Mouse (Mus musculus): ENCODE results near the gene Stam.

The Stam gene

DNA sequence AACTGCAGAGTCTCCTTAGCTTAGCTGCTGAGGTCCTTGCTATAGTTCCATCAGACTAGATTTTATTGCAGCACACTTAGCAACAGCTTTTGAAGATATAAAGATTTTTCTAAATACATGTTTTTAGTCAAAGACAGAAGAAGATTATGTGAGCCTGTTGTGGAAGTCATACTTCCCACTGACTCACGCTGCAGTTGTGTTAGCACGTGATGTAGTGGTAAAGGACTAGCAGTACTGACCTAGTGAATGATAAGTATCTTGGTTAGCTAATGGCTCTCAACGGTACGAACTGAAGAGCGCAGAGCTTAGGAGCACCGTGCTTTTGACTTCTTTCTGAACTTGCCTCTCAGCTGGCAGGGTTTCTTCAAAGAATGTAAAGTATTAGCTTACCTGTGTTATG is 52.5 kb downstream of the Stam start:
- no peak for DNase-seq (ENCODE audit: low spot score in 2 of 2)

DNA sequence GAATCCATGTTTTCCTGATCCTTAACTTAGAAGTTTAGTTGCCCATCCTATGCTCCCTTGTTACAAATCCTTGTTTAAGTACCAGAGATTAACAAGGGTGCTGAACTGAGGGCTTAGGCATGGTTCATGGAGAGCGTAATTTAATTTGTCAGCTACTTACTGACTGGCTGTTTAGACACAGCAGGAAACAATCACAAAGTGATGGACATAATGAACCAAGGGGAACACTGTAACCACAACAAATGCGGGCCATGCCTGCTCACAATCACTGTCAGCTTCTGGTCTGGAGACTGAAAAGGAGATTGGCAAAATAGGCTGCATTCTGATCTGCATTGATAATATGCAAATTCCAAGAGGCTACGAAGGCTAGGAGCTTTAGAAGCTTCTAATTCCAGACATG is 53.7 kb downstream of the Stam start:
- DNase-seq (ENCODE audit: low spot score in 2 of 2) = no peak

DNA sequence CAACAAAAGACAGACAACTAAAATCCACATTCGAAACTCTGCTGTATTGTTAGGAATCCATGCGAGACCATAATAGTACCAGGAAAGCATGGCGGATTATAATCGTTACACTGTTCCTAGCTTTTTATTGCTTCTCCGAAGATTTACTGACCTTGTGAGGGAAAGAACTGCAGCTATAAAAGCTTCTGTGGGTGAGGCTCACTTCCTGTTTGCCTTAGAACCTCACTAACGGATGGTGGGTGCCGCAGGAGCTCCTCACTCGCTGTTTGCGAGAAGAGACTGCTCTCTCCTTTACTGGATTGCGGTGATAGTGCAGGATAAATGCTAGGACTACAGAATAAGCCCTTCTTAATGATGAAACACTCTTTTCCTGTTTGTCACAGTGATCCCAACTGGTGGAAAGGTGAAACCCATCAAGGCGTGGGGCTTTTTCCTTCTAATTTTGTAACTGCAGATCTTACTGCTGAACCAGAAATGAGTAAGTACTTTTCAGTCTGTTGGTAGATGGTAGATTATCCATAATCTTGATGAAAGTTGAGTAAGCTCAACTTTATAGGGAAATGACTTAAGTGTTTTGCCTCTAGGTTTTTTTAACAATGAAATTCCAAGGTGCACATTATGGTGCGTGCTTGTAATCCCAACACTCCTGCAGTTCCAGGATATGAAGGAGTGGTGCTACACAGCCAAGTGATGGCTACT is 56.9 kb downstream of the Stam start:
- no peak for DNase-seq (ENCODE audit: low spot score in 2 of 2)

DNA sequence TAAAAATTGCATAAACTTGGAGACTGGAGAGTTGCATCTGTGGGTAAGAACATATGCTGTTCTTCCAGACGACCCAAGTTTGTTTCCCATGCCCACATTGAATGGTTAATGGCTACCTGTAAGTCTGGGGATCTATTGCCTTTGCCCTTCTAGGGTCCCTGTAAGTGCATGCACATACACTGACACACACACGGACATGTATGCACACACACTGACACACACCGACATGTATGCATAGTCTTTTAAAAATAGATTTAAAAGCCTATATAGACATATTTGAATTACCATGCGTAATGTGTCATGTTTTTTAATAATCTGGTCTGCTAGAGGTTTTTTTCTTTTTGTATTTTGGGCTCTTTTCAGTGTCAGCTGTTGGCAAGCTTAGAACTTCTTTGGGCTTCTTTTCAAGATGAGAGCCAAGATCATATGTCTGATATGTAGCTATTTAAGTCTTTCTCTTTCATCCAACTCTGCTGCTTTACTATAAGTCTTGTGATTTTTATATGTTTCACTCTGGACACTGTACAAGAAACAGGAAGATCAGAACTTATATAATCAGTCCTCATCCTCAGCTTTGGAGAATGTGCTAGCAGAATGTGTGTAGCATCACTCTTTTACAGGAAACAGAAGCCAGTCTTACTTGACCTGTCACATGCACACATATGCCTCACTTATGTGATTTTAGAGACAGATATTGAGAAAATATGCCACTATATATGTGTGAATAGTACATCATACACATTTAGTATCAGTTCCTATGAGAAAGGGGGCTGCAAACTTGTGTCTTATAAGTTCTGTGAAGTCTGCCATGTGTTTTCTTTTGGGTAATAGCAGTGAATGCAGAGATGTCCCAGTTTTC is 58.8 kb downstream of the Stam start:
- DNase-seq (ENCODE audit: low spot score in 2 of 2) = no peak

DNA sequence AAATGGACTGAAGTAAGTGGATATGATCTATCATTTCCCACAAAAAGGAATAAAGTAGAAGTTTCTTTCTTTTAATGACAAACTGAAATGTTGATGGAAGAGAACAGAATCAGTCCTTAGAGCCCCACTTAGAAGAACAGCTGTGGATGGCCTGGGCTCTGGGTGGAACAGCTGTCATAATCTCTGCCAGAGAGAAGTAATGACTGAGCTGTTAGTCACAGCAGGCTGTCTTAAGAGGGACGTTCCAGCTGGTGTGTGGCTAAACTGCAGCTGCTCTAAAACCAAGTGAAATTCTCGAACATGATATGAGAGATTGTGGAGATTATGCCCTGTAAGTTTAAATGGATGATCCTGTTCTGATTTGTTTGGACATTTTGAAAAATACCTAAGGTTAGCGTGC is 63.0 kb downstream of the Stam start:
- no peak for DNase-seq (ENCODE audit: low spot score in 2 of 2)

DNA sequence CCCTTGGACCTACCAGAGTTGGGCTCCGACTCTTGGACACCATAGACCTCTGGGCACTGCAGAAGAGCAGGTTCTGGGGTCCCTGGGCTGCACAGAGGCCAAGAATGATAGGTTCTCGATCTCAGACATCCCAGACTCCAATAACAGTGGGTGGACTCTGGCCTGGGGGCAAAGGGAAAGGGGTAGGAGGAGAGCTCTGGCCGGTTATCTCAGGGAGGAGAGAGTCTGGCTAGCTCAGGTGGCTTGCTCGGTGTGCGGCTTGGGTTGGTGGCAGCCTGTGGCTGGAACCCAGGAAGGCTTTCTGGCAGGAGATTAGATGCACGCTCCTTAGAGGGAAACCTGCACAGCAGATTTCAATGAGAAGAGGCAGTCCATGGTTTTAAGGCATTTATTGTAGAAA is 65.7 kb downstream of the Stam start:
- DNase-seq (ENCODE audit: low spot score in 2 of 2) = no peak

DNA sequence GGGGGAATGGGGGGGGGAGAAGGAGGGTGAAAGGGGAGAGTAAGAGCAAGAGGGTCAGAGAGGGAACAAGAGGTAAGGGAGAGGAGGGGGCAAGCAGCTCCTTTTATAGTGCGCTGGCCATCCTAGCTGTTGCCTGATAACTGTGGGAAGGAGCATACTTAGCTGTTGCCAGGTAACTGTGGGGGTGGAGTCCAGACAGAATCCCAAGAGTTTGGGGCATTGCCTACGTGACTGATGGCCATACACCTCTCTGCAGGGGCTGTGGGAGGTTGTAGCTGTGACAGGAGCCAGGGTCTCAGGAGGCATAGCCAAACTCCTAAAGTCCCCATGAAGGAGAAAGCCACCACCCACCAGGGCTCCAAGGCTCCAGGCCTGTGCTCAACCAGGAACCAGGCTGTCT is 66.1 kb downstream of the Stam start:
- DNase-seq (ENCODE audit: low spot score in 2 of 2) = no peak

DNA sequence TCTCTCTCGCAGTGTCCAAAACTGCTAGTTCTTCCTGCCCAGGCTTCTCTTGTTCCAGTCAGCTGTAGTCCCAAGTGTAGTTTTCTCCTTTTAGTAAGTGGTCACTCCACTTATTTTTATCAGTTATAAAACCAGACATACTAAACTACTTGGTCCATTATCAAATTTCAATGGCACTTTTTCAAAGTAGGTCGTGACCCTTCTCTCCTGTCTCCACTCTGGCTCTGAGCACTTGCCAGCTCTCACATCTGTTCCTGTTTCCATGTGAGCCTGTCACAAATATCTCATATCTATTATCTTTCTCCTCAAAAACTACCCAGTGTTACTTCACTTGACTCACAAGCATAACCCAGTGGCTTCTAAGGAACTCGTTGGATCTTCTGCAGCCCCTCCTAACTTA is 71.4 kb downstream of the Stam start:
- no peak for DNase-seq (ENCODE audit: low spot score in 2 of 2)

DNA sequence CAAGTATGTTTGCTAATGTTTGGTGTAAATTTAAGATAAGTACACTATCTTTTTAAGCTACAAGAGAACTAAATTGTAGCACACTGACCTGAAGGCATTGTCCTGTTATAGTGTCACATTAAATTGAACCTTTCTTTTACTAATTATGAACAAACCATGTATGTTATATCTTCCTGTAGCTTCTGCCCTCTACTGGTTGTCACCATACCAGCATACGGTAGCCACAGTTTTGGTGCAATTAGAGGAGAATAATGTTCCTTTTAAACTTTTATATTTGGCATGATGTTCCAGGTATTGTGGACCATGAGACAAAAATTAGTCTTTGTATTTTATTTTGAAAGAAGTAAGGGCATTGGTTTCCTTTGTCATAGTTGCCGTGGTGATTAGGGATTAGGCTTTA is 73.0 kb downstream of the Stam start:
- no peak for DNase-seq (ENCODE audit: low spot score in 2 of 2)

DNA sequence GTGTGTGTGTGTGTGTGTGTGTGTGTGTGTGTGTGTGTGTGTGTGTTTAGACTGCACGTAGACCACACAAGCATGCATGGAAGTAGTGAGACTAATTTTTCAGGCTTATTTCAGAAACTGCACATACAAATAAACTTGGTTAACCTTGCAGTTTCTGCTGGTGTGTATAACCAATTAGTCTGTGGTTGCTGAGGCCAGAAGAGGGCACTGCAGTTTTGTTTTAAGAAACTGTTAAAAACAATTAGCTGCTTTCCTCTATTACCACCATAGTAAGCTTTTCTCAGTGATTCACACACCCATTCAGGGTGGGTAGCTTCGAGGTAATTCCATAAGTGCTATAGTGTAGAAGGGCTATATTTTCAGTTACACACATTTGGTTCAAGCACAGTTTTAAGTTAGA is 76.9 kb downstream of the Stam start:
- no peak for DNase-seq (ENCODE audit: low spot score in 2 of 2)

DNA sequence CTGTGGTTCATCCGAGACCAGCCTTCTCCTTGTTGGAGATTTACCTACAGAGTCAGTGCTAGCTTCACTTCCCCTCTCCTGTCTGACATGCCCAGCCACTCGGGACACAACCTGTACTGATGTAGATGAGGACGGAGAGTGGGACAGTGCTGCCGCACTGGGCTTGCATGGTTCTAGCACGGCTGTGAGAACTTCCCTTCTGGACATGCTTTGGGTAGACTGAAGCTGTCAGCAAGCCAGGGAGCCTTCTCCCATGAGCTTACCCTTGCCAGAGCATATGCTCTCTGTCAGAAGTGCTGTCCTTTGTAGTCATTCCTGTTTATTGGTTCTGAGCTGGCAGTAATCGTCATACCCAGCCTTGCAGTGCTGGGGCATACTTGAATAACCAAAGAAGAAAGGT is 78.0 kb downstream of the Stam start:
- DNase-seq (ENCODE audit: low spot score in 2 of 2) = no peak

DNA sequence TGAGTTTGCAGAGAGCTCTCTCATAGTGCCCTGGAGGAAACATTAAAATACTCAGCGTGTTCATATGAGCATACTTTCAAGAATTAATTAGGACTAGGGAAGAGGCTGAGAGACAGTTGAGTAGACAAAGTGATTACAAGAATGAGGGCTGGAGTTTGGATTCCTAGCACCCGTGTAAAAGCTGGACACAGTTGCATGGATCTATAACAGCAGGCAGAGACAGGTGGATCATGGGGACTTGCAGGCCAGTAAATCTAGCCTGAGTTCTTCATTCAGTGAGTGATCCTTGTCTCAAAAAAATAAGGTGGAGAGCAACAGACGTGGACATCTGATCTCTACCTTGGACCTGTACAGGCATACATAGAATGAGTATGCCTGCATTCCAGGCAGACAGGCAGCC is 85.1 kb downstream of the Stam start:
- DNase-seq (ENCODE audit: low spot score in 2 of 2) = no peak

DNA sequence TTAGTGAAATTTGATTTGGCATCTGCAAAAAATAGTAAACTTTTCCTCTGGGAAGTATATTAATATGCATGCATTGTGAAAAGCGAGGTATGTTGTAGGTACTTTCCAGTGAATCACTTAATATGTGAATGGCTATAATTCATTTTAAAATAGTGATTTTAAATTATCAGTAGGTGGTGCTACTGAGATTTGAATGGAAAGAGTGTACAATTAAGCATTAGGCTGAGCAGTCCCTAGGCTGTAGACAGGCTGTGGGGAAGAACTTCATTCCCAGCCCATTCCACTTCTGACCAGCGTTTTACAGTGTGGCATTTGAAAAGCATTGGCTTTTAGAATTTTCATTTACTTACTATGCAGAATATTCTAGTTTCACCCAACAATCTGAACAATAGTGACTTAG is 85.9 kb downstream of the Stam start:
- DNase-seq (ENCODE audit: low spot score in 2 of 2) = no peak

DNA sequence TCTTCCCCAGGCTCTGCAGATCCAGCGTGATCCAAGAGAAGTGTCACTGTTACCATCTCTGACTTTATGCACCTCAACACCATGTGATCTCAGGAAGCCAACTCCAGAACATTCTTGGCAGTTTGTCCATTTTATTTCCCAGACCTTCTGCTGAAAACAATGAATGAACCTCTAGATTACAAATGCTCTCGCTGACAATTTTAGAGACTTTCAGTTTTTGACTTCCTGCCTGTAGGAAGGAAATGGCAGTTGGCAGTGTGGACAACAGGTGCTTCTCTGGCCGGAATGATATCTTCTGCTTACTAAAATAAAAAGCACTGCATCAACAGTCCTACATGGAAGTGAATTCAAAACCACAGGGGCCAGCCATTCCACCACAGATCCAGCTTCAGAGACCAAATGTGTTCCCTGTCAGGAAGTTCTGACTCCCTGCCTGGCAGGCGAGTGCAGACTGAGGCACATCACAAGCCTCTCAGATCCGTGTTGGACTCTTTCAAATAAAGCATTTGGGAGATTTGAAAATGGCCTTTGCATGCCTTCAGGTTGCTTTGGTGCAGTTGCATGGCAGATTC is 90.6 kb downstream of the Stam start:
- DNase-seq (ENCODE audit: low spot score in 2 of 2) = no peak

DNA sequence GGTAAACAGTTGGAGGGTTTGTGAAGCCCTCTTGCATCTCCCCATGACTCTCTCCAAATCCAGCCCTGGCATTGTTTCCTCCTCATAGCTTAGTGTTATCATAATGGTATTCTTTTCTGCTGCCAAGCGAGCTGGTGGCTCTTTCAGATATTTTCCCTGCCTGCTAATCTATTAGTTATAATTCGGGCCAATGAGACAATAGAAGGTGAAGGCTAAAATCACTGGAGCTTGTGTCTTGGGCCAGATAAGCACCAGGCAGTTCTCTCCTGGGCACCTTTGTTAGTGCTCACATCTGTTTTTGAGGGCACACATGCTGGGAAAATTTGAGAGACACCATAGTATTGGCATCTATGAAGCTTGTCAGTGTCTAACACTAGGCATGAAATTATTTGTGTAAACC is 91.2 kb downstream of the Stam start:
- DNase-seq (ENCODE audit: low spot score in 2 of 2) = no peak

DNA sequence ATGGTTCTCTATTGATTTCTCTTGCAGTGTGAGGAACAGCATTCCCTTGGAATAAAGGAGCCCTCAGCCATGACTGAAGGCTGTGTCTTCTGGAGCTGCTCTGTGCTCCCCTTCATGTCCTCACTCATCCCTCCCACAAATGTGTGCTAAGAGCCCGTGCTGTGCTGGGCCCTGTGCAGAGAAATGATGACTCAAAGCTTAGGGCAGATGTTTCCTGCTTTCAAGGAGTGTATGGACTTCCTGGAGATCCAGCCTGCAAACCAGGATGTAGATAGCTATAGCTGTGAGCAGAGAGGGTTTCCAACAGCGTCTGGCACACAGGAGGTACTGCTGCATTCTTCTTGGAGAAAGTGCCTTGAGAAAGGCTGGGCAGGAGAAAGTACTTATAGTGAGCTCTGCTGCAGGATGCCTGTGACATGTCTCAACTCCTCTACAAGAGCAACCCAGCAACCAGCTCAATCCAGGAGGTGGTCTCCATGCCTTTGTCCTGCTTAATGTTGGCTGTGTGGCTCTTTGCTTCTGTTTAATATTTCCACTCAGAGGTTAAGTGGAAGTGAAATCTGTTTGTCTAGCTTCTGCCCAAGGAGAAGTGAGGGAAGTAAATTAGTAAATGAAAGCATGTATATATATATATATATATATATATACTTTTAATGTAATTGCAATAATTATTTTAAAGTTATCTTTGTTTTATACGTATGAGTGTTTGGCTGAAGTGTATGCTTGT is 91.9 kb downstream of the Stam start:
- no peak for DNase-seq (ENCODE audit: low spot score in 2 of 2)

DNA sequence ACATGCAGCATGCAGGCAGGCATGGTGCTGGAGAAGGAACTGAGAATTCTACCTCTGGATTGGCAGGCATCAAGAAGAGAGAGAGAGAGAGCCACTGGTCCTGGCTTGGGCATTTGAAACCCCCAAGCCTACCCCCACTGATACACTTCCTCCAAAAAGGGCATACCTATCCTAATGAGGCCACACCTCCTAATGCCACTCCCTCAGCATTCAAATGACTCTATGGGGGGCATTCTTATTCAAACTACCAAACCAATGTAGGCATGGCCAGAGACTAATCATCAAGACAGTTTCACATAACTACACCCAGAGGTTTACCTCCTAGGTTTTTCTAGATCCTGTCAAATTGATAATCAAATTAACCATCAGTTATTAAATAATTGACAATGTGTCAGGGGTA is 93.8 kb downstream of the Stam start:
- DNase-seq (ENCODE audit: low spot score in 2 of 2) = no peak

DNA sequence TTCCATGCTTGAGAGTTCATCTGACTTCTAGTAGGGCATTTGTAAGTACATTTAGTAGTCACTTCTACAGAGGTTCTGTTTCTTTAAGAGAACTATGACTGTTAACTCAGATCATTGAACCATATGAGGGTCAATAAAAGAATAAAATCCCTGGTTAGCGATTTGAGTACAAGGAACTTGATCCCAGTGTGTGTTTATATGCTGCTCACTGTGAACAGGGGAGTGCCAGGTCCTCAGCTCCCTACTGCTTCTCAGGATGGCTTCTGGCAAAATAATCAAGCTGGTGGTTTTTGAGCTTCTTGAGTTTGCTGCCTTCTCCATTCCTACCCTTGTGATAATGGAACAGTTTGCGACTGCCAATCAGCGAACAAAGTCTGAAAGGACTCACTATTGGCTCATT is 100.4 kb downstream of the Stam start, which contains the start of gene Tmem236:
Gene Tmem236, plus strand, starts transcription at position 190 of the 400 bp plus-strand sequence.
- no peak for DNase-seq (ENCODE audit: low spot score in 2 of 2)

DNA sequence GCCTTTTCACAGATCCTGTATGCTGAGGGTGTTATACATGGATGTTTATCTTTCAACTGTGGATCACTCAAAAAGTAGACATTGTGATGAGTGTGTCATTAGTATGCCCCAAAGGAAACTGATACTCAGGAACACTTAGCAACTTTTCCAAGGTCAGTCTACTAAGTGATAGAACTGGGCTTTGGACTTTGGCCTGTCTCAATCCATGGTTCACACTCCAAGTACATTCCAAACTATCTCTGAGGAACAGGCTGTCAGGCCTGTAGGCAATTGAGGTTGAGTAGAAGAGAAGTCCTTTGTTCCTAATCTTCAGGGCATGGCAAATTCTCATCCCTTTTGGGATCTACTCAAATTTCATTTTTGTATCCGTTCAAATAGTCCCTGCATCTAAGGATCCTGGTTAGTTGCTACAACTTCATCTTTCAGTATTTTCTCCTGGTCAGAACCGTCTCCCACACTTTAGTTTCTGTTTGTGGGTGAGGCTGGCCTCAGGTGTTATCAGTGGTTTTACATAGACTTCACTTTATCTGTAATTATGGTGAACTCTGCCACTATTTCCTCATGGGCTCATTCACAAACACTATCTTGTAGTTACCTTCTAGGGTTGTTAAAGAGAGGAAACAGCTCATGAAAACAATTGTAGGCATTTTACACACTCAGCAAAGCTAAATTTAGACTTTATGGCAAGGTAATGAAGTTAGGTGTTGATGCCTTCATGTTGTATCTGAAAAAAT is 102.7 kb downstream of the Stam start:
- DNase-seq (ENCODE audit: low spot score in 2 of 2) = no peak

DNA sequence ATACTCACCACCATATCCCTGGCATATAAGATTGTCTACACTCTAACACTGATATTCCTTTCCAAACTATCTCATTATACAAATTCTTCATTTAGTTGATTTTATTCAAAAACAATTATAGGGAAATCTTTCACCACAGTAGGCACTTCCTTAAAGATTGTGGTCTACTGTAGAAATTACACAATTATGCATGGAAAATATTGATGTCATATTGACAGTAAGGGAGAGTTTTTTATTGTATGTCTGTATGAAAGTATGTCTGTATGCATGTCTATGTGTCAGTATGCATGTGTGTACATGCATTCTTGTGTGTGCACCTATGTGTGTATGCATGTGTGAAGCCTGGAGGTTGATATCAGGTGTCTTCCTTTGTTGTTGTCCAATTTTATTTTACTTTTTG is 110.5 kb downstream of the Stam start:
- no peak for DNase-seq (ENCODE audit: low spot score in 2 of 2)

DNA sequence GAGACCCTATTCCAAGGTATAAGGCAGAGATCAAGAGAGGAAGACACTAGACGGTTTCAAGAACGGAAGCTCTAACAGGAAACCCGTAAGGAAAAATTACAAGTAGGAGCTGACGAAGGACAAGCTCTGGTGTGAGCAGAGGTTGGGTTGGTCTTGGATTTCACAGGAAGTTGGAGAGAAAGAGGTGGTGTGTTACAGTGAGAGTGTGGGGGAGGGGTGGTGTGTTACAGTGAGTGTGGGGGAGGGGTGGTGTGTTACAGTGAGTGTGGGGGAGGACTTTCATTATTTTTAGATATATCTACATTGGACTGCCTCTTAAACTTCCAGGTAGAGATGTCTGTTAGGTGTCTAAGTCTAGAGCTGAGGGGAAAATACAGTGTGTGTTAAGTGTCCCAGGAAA is 116.8 kb downstream of the Stam start:
- no peak for DNase-seq (ENCODE audit: low spot score in 2 of 2)

DNA sequence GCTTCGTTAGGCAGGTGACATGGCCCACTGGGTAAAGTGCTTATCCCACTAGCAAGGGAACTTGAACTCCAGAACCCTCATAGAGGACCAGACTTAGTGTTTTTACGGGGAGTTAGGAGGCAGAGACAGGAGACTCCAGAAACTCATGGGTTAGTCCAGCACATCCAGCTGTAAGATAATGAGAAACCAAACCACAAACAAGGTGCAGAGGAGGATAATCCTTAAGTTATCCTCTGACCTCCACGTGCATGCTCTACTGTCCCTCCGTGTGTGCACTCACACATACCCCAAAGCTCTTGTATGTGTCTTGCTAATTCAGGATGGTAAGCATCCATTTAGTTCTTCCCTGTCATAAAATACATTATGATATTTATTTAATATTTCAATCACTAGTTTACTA is 117.7 kb downstream of the Stam start:
- no peak for DNase-seq (ENCODE audit: low spot score in 2 of 2)

Measured in frontal cortex, postnatal 36 days (tissue).